Mouse (Mus musculus) spleen, adult 2 months (tissue): ENCODE measurements around the gene Mrpl11.
"Not testable (repeated sequence)": the region's sequence is repeated elsewhere in the genome, so short reads cannot be mapped to it uniquely, and the experiment has no call there.

Experiments
- CTCF ChIP-seq: fragments of 200-500 bp; IDR thresholded peaks from 2 replicates; pipeline ENCODE4 v1.5.1; 2011; ENCODE audit warnings: mild to moderate bottlenecking, inconsistent platforms; ENCODE audit not compliant: insufficient read depth, insufficient read length, insufficient replicate concordance; ENCODE audit errors: extremely low read depth
- POLR2A ChIP-seq: fragments of 200-500 bp; IDR thresholded peaks from 2 replicates; pipeline ENCODE4 v1.6.1; 2011; ENCODE audit warnings: low read depth, low read length, inconsistent platforms

DNA sequence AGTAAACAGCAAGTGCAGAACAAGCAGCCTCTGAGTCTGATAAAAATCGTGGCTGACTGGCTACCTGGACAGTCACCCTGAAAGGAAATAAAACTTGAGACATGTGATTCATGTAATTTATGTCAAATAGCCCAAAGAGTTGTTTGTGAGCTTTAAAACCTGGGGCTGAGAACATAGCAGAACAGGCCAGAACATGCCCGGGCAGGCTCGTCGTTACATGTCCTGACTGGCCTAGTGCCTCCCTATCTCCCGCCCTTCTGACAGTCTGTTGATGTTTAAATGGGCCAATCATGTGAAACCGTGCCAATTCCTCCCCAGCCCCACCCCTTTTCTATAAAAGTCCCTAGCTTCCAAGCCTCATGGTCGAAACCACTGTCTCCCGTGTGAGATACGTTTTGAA lies 13.3 kb upstream of the Mrpl11 start:
- not testable (repeated sequence) for TF ChIP-seq POLR2A, CTCF
